Mouse (Mus musculus) limb, embryonic 14.5 days (tissue): ENCODE data around the gene Rpp25l. TPM values are rescaled to one million over a fixed set of nuclear protein-coding genes. Genes with fewer than 3 reads are reported as not detected.
"Not testable (repeated sequence)": the region's sequence is repeated elsewhere in the genome, so short reads cannot be mapped to it uniquely, and the experiment has no call there.

Experiments used
- ATAC-seq: fragments of 200-750 bp; cut with Nextera tagmentation; 2 replicates; pipeline ENCODE4 v1.8.0; 2017; ENCODE audit warnings: low read depth, moderate number of reproducible peaks, moderate TSS enrichment; ENCODE audit not compliant: low FRiP score
- DNase-seq: peaks from one replicate; pipeline ENCODE4 v3.0.0-alpha.2; 2015; ENCODE audit warnings: low spot score
- H3K27ac ChIP-seq: fragments of 300-500 bp; sonication (generic); replicated peaks from 2 replicates; pipeline ENCODE4 v1.5.1; 2014; ENCODE audit warnings: low read depth, mild to moderate bottlenecking, low read length, moderate library complexity, mixed read lengths
- H3K27me3 ChIP-seq: fragments of 300-500 bp; sonication (generic); 2 replicates; pipeline ENCODE4 v1.6.1; 2014; ENCODE audit warnings: low read length, mixed read lengths; ENCODE audit not compliant: control insufficient read depth, insufficient read depth
- H3K36me3 ChIP-seq: fragments of 300-500 bp; sonication (generic); 2 replicates; pipeline ENCODE4 v1.6.1; 2014; ENCODE audit warnings: mild to moderate bottlenecking, low read length, moderate library complexity, mixed read lengths; ENCODE audit not compliant: control insufficient read depth, insufficient read depth
- H3K4me1 ChIP-seq: fragments of 300-500 bp; sonication (generic); 2 replicates; pipeline ENCODE4 v1.6.1; 2014; ENCODE audit warnings: antibody characterized with exemption, low read length, mixed read lengths; ENCODE audit not compliant: control insufficient read depth, insufficient read depth
- H3K4me2 ChIP-seq: fragments of 300-500 bp; sonication (generic); replicated peaks from 2 replicates; pipeline ENCODE4 v1.6.1; 2014; ENCODE audit warnings: low read depth, mild to moderate bottlenecking, low read length, moderate library complexity; ENCODE audit not compliant: severe bottlenecking
- H3K4me3 ChIP-seq: fragments of 300-500 bp; sonication (generic); replicated peaks from 2 replicates; pipeline ENCODE4 v1.5.1; 2014; ENCODE audit warnings: low read length
- H3K9ac ChIP-seq: fragments of 300-500 bp; sonication (generic); 2 replicates; pipeline ENCODE4 v1.6.1; 2014; ENCODE audit warnings: mild to moderate bottlenecking, low read depth, low read length, moderate library complexity; ENCODE audit not compliant: severe bottlenecking
- H3K9me3 ChIP-seq: fragments of 300-500 bp; sonication (generic); 2 replicates; pipeline ENCODE4 v1.6.1; 2016; ENCODE audit warnings: low read length; ENCODE audit not compliant: control insufficient read depth
- WGBS: fragments of 180-500 bp; shearing (Covaris S2); extraction: QIAGEN DNeasy Blood & Tissue Kit; methylation state at CpG from one replicate; pipeline ENCODE4 v1.1.7; 2014; 5-methylcytosine and 5-hydroxymethylcytosine counted together
- polyA plus RNA-seq, 2 experiments: library from polyadenylated mRNA; depleted of rRNA in 1 of 2; stranded (reverse) in 1 of 2; unstranded in 1 of 2; fragments of >200 nt; fragmentation: Nextera tagmentation in 1 of 2; extraction: Ambion mirVana in 1 of 2; gene quantifications; 2 replicates each; pipeline versions ENCODE4 v1.2.1 to v1.2.3; 2012 to 2014

The Rpp25l gene
- polyA plus RNA-seq, 2 experiments = 59.3 to 69.8 TPM

GRCm38 (mm10) chr4:41699783-41700182 is 13.6 kb downstream of the Rpp25l start, which contains the start of gene Il11ra1:
Gene Il11ra1 (plus strand): TSS chr4:41699989.
- WGBS = 74% methylated on average over 8 of the region's 10 CpGs
- peak within 1 kb of the TSS; percentile 25; the same call in 1 of the 2 replicates for H3K4me2 ChIP-seq
- not testable (repeated sequence) for H3K36me3 ChIP-seq, H3K27ac ChIP-seq, DNase-seq, H3K27me3 ChIP-seq, H3K9ac ChIP-seq, H3K9me3 ChIP-seq, H3K4me1 ChIP-seq, ATAC-seq, H3K4me3 ChIP-seq

- H3K4me3 ChIP-seq, H3K4me1 ChIP-seq, DNase-seq, H3K9ac ChIP-seq, H3K36me3 ChIP-seq, ATAC-seq, H3K27ac ChIP-seq, H3K27me3 ChIP-seq, H3K9me3 ChIP-seq: not testable (repeated sequence)
- H3K4me2 ChIP-seq = peak overlapping the region; percentile 25; the same call in 1 of the 2 replicates
- 5% methylated on average over 16 of the region's 32 CpGs for WGBS
Observed at GRCm38 (mm10) chr4:41698421-41699016, 14.8 kb downstream of the Rpp25l start.

GRCm38 (mm10) chr4:41696930-41697841 is 16.1 kb downstream of the Rpp25l start, which contains the start of gene Cntfr:
Gene Cntfr (minus strand): TSS chr4:41697089.
- not testable (repeated sequence) for H3K4me2 ChIP-seq, H3K4me1 ChIP-seq, H3K27me3 ChIP-seq, H3K4me3 ChIP-seq, H3K27ac ChIP-seq, H3K36me3 ChIP-seq, H3K9me3 ChIP-seq, H3K9ac ChIP-seq, ATAC-seq, DNase-seq
- 10% methylated on average over 25 of the region's 40 CpGs for WGBS

GRCm38 (mm10) chr4:41696452-41696851 is 16.9 kb downstream of the Rpp25l start:
- not testable (repeated sequence) for DNase-seq, H3K36me3 ChIP-seq, H3K27ac ChIP-seq, H3K4me1 ChIP-seq, H3K9me3 ChIP-seq, H3K4me2 ChIP-seq, H3K4me3 ChIP-seq, H3K27me3 ChIP-seq, ATAC-seq, H3K9ac ChIP-seq
- 4% methylated on average over 10 of the region's 15 CpGs for WGBS

GRCm38 (mm10) chr4:41695800-41696199 is 17.5 kb downstream of the Rpp25l start:
- H3K4me3 ChIP-seq, H3K27ac ChIP-seq, H3K27me3 ChIP-seq, H3K9me3 ChIP-seq, ATAC-seq, H3K4me2 ChIP-seq, DNase-seq, H3K9ac ChIP-seq, H3K36me3 ChIP-seq, H3K4me1 ChIP-seq: not testable (repeated sequence)
- WGBS = 13% methylated on average over 9 of the region's 38 CpGs

- H3K4me2 ChIP-seq, DNase-seq, H3K27ac ChIP-seq, H3K36me3 ChIP-seq, H3K9ac ChIP-seq, H3K4me3 ChIP-seq, H3K4me1 ChIP-seq, H3K27me3 ChIP-seq, H3K9me3 ChIP-seq, ATAC-seq: not testable (repeated sequence)
- 19% methylated on average over 4 of the region's 4 CpGs for WGBS
Observed at GRCm38 (mm10) chr4:41693511-41693910, 19.8 kb downstream of the Rpp25l start.

- not testable (repeated sequence) for H3K9me3 ChIP-seq, ATAC-seq, H3K4me3 ChIP-seq, DNase-seq, H3K27ac ChIP-seq, H3K36me3 ChIP-seq, H3K4me2 ChIP-seq, H3K9ac ChIP-seq, H3K27me3 ChIP-seq, H3K4me1 ChIP-seq
- no CpG with 5 or more reads among the region's 4 CpGs for WGBS
Observed at GRCm38 (mm10) chr4:41690014-41690413, 23.3 kb downstream of the Rpp25l start.

DNA sequence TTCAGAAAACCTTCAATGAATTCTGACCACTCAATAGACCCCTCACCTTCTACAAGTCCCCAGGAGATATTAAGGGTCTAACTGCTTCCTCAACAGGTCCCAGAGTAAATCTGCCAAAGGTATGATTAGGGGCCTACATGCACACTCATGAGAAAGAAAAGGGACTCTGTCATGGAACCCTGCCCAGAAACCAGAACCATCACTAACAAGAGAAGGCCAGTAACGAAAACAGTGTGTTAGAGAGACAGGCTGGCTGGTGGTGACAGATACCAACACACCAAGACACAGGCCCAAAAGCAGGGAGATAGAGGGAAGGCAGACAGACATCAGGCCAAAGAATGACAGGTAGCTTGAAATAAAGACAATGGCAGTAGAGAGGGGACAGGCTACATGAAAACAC is 24.8 kb downstream of the Rpp25l start:
- H3K4me2 ChIP-seq, H3K4me1 ChIP-seq, H3K4me3 ChIP-seq, H3K9me3 ChIP-seq, H3K27ac ChIP-seq, DNase-seq, H3K36me3 ChIP-seq, ATAC-seq, H3K9ac ChIP-seq, H3K27me3 ChIP-seq: not testable (repeated sequence)
- WGBS = 58% methylated on average over 1 of the region's 1 CpGs
